Mouse (Mus musculus) stomach, embryonic 14.5 days (tissue): ENCODE data around the gene Mroh2a. TPM values are rescaled to one million over a fixed set of nuclear protein-coding genes. Genes with fewer than 3 reads are reported as not detected.

Experiments
- ATAC-seq: fragments of 200-750 bp; cut with Nextera tagmentation; 2 replicates; pipeline ENCODE4 v1.8.0; 2017; ENCODE audit warnings: low read depth, moderate TSS enrichment; ENCODE audit not compliant: insufficient number of reproducible peaks, insufficient read depth, low FRiP score
- H3K27ac ChIP-seq: fragments of 300-500 bp; sonication (generic); 2 replicates; pipeline ENCODE4 v1.5.1; 2014; ENCODE audit warnings: mild to moderate bottlenecking, low read length, moderate library complexity, mixed read lengths
- H3K27me3 ChIP-seq: fragments of 300-500 bp; sonication (generic); 2 replicates; pipeline ENCODE4 v1.6.1; 2014; ENCODE audit warnings: low read length, control low read depth, mixed read lengths; ENCODE audit not compliant: control insufficient read depth, insufficient read depth
- H3K36me3 ChIP-seq: fragments of 300-500 bp; sonication (generic); 2 replicates; pipeline ENCODE4 v1.6.1; 2014; ENCODE audit warnings: mild to moderate bottlenecking, control low read depth, low read length, moderate library complexity, mixed read lengths; ENCODE audit not compliant: control insufficient read depth, insufficient read depth
- H3K4me1 ChIP-seq: fragments of 300-500 bp; sonication (generic); 2 replicates; pipeline ENCODE4 v1.6.1; 2014; ENCODE audit warnings: low read length, control low read depth, mixed read lengths; ENCODE audit not compliant: control insufficient read depth, insufficient read depth
- H3K4me2 ChIP-seq: fragments of 300-500 bp; sonication (generic); replicated peaks from 2 replicates; pipeline ENCODE4 v1.6.1; 2014; ENCODE audit warnings: low read depth, low read length, control low read depth
- H3K4me3 ChIP-seq: fragments of 300-500 bp; sonication (generic); 2 replicates; pipeline ENCODE4 v1.5.1; 2014; ENCODE audit warnings: low read depth, low read length, control low read depth
- H3K9ac ChIP-seq: fragments of 300-500 bp; sonication (generic); replicated peaks from 2 replicates; pipeline ENCODE4 v1.6.1; 2014; ENCODE audit warnings: low read depth, mild to moderate bottlenecking, control low read depth, low read length, moderate library complexity, mixed read lengths
- H3K9me3 ChIP-seq: fragments of 300-500 bp; sonication (generic); 2 replicates; pipeline ENCODE4 v1.6.1; 2016; ENCODE audit warnings: low read depth, low read length, control low read depth; ENCODE audit not compliant: control insufficient read depth
- WGBS: fragments of 180-500 bp; shearing (Covaris S2); extraction: QIAGEN DNeasy Blood & Tissue Kit; methylation state at CpG from one replicate; pipeline ENCODE4 v1.1.7; 2014; 5-methylcytosine and 5-hydroxymethylcytosine counted together
- polyA plus RNA-seq: library from polyadenylated mRNA; unstranded; fragments of >200 nt; fragmentation: Nextera tagmentation; extraction: Ambion mirVana; gene quantifications from 2 replicates; pipeline ENCODE4 v1.2.1, GENCODE M21; 2014

Mroh2a gene
- polyA plus RNA-seq, 1 experiment from 2014 or later = 1.9 TPM

- H3K36me3 ChIP-seq = no peaks in the 10 kb centered on the region
- WGBS = 79% methylated on average over 15 of the region's 15 CpGs
These were observed 56.8 kb downstream of the Mroh2a start for GRCm38 (mm10) chr1:88283376-88284227.

GRCm38 (mm10) chr1:88284228-88284945 is 57.6 kb downstream of the Mroh2a start:
- H3K9ac ChIP-seq = no peak overlapping the region
- no peaks in the 10 kb centered on the region for H3K36me3 ChIP-seq
- peaks cover 60% of the 10 kb centered on the region for H3K9me3 ChIP-seq
- H3K27ac ChIP-seq = no peak overlapping the region
- H3K4me2 ChIP-seq = no peak overlapping the region
- H3K4me1 ChIP-seq = no peaks in the 10 kb centered on the region
- no peaks in the 10 kb centered on the region for H3K27me3 ChIP-seq
- no peak overlapping the region for H3K4me3 ChIP-seq
- WGBS = 61% methylated on average over 10 of the region's 10 CpGs
- peak; percentile 4; the same call in 1 of the 2 replicates for ATAC-seq

More at GRCm38 (mm10) chr1:88283376-88284227, 56.8 kb downstream of the Mroh2a start:
- Histone ChIP-seq H3K4me2 (no peak overlapping the region), H3K9ac (no peak overlapping the region), H3K4me3 (no peak overlapping the region), H3K27ac (no peak overlapping the region), H3K9me3 (peaks cover 57% of the 10 kb centered on the region), H3K4me1 (no peaks in the 10 kb centered on the region), H3K27me3 (no peaks in the 10 kb centered on the region)
- no peak for ATAC-seq

GRCm38 (mm10) chr1:88284946-88285320 is 58.1 kb downstream of the Mroh2a start:
- no peaks in the 10 kb centered on the region for H3K36me3 ChIP-seq
- WGBS = 60% methylated on average over 7 of the region's 7 CpGs
- H3K4me1 ChIP-seq = no peaks in the 10 kb centered on the region
- H3K4me3 ChIP-seq = no peak overlapping the region
- peak; percentile 2; the same call in 1 of the 2 replicates for ATAC-seq
- H3K4me2 ChIP-seq = no peak overlapping the region
- no peak overlapping the region for H3K27ac ChIP-seq
- H3K27me3 ChIP-seq = no peaks in the 10 kb centered on the region
- no peak overlapping the region for H3K9ac ChIP-seq
- H3K9me3 ChIP-seq = peaks cover 62% of the 10 kb centered on the region

- Histone ChIP-seq H3K9me3 (peaks cover 66% of the 10 kb centered on the region), H3K9ac (no peak overlapping the region), H3K27me3 (no peaks in the 10 kb centered on the region), H3K36me3 (no peaks in the 10 kb centered on the region), H3K4me2 (no peak overlapping the region), H3K4me1 (no peaks in the 10 kb centered on the region), H3K4me3 (no peak overlapping the region), H3K27ac (no peak overlapping the region)
- ATAC-seq = no peak
- WGBS = 63% methylated on average over 5 of the region's 5 CpGs
These were observed 58.9 kb downstream of the Mroh2a start for GRCm38 (mm10) chr1:88285652-88286051.

- peaks cover 66% of the 10 kb centered on the region for H3K9me3 ChIP-seq
- H3K27ac ChIP-seq = no peak overlapping the region
- no peak for ATAC-seq
- 81% methylated on average over 15 of the region's 15 CpGs for WGBS
- H3K36me3 ChIP-seq = no peaks in the 10 kb centered on the region
- H3K4me3 ChIP-seq = no peak overlapping the region
- no peak overlapping the region for H3K4me2 ChIP-seq
- H3K27me3 ChIP-seq = no peaks in the 10 kb centered on the region
- no peak overlapping the region for H3K9ac ChIP-seq
- no peaks in the 10 kb centered on the region for H3K4me1 ChIP-seq
These were observed 59.5 kb downstream of the Mroh2a start for GRCm38 (mm10) chr1:88286136-88286845.

- no peak overlapping the region for H3K4me2 ChIP-seq
- ATAC-seq = 0 out of 2 replicates have a peak, but pooled peaks have one; percentile 12
- H3K9me3 ChIP-seq = peaks cover 67% of the 10 kb centered on the region
- no peaks in the 10 kb centered on the region for H3K36me3 ChIP-seq
- no peak overlapping the region for H3K9ac ChIP-seq
- WGBS = 71% methylated on average over 13 of the region's 13 CpGs
- no peaks in the 10 kb centered on the region for H3K4me1 ChIP-seq
- no peak overlapping the region for H3K27ac ChIP-seq
- H3K27me3 ChIP-seq = no peaks in the 10 kb centered on the region
- H3K4me3 ChIP-seq = no peak overlapping the region
These were observed 60.3 kb downstream of the Mroh2a start for GRCm38 (mm10) chr1:88286887-88287696.

GRCm38 (mm10) chr1:88287697-88287980 is 60.9 kb downstream of the Mroh2a start:
- Histone ChIP-seq H3K9ac (no peak overlapping the region), H3K4me3 (no peak overlapping the region), H3K36me3 (no peaks in the 10 kb centered on the region), H3K9me3 (peaks cover 65% of the 10 kb centered on the region), H3K4me1 (no peaks in the 10 kb centered on the region), H3K27me3 (no peaks in the 10 kb centered on the region), H3K4me2 (no peak overlapping the region), H3K27ac (no peak overlapping the region)
- 37% methylated on average over 5 of the region's 5 CpGs for WGBS
- no peak for ATAC-seq
